Mouse (Mus musculus) cortical plate, adult 2 months (tissue): ENCODE results near the gene Pcdh7.

Source experiments
- CTCF ChIP-seq: fragments of 200-500 bp; IDR thresholded peaks from 2 replicates; pipeline ENCODE4 v1.5.1; 2011; ENCODE audit warnings: mild to moderate bottlenecking, control low read depth, low read length; ENCODE audit not compliant: insufficient read depth; ENCODE audit errors: extremely low read depth
- POLR2A ChIP-seq: fragments of 200-500 bp; IDR thresholded peaks from 2 replicates; pipeline ENCODE4 v1.6.1; 2011; ENCODE audit warnings: mild to moderate bottlenecking, low read length, control low read depth; ENCODE audit not compliant: insufficient read depth; ENCODE audit errors: extremely low read depth

- TF ChIP-seq POLR2A, result no peak
- no peak for TF ChIP-seq CTCF
Observed at GRCm38 (mm10) chr5:58081054-58081453, 363.3 kb downstream of the Pcdh7 start.
